Mouse (Mus musculus) myocyte (in vitro differentiated cells): ENCODE measurements around the gene AU021092.

Experiments
- E2F4 ChIP-seq: IDR thresholded peaks from one replicate; pipeline ENCODE4 v1.6.1; 2011; ENCODE audit warnings: mild to moderate bottlenecking, control low read depth, moderate library complexity; ENCODE audit not compliant: insufficient read depth
- MAX ChIP-seq: IDR thresholded peaks from one replicate; pipeline ENCODE4 v1.6.1; 2011; ENCODE audit warnings: low read depth, mild to moderate bottlenecking, control low read depth
- POLR2A ChIP-seq: IDR thresholded peaks from one replicate; pipeline ENCODE4 v1.6.1; 2011; ENCODE audit warnings: low read depth, mild to moderate bottlenecking, control low read depth, moderate library complexity; ENCODE audit not compliant: insufficient read length
- SRF ChIP-seq: IDR thresholded peaks from one replicate; pipeline ENCODE4 v1.6.1; 2011; ENCODE audit warnings: low read depth; ENCODE audit not compliant: control insufficient read depth, insufficient read length
- TCF12 ChIP-seq: IDR thresholded peaks from one replicate; pipeline ENCODE4 v1.6.1; 2011; ENCODE audit warnings: mild to moderate bottlenecking, control low read depth; ENCODE audit not compliant: poor library complexity, insufficient read depth, severe bottlenecking
- USF1 ChIP-seq: IDR thresholded peaks from one replicate; pipeline ENCODE4 v1.6.1; 2011; ENCODE audit warnings: low read depth, mild to moderate bottlenecking, control low read depth, moderate library complexity

GRCm38 (mm10) chr16:5216686-5217085 is 5.4 kb downstream of the AU021092 start:
- TF ChIP-seq POLR2A (no peak), USF1 (no peak), TCF12 (no peak), E2F4 (no peak), SRF (no peak), MAX (no peak)
